Mouse (Mus musculus) urinary bladder, postnatal 10 days (tissue): ENCODE results near the gene Zcchc17.

Experiments
- DNase-seq: peaks from one replicate; pipeline ENCODE4 v3.0.0; 2022; ENCODE audit warnings: low spot score

Gene Zcchc17

GRCm38 (mm10) chr4:130316691-130317090 is 43.1 kb downstream of the Zcchc17 start:
- no peak for DNase-seq

GRCm38 (mm10) chr4:130315771-130316527 is 43.8 kb downstream of the Zcchc17 start:
- DNase-seq, result no peak

GRCm38 (mm10) chr4:130313552-130313951 is 46.2 kb downstream of the Zcchc17 start:
- no peak for DNase-seq

GRCm38 (mm10) chr4:130312526-130312925 is 47.2 kb downstream of the Zcchc17 start:
- no peak for DNase-seq

GRCm38 (mm10) chr4:130309254-130309653 is 50.5 kb downstream of the Zcchc17 start:
- DNase-seq, result no peak

- no peak for DNase-seq
Observed at GRCm38 (mm10) chr4:130308231-130309081, 51.3 kb downstream of the Zcchc17 start, which contains the start of the genes Fabp3 and Gm10570. Fabp3 (plus strand) TSS chr4:130308595. Gm10570 (minus strand) TSS chr4:130308674.

- no peak for DNase-seq
Observed at GRCm38 (mm10) chr4:130307851-130308230, 51.9 kb downstream of the Zcchc17 start.

GRCm38 (mm10) chr4:130306796-130307630 is 52.7 kb downstream of the Zcchc17 start:
- DNase-seq, result no peak

GRCm38 (mm10) chr4:130304746-130305145 is 55.0 kb downstream of the Zcchc17 start:
- no peak for DNase-seq

GRCm38 (mm10) chr4:130302285-130302870 is 57.4 kb downstream of the Zcchc17 start:
- no peak for DNase-seq

- no peak for DNase-seq
Observed at GRCm38 (mm10) chr4:130299629-130300018, 60.1 kb downstream of the Zcchc17 start.

- DNase-seq, result no peak
Observed at GRCm38 (mm10) chr4:130298877-130299628, 60.7 kb downstream of the Zcchc17 start.

- no peak for DNase-seq
Observed at GRCm38 (mm10) chr4:130297123-130297529, 62.6 kb downstream of the Zcchc17 start.

- no peak for DNase-seq
Observed at GRCm38 (mm10) chr4:130296243-130296965, 63.3 kb downstream of the Zcchc17 start.

- DNase-seq, result no peak
Observed at GRCm38 (mm10) chr4:130295047-130295745, 64.5 kb downstream of the Zcchc17 start.

GRCm38 (mm10) chr4:130294513-130294912 is 65.2 kb downstream of the Zcchc17 start:
- no peak for DNase-seq

- peak; percentile 51 for DNase-seq
Observed at GRCm38 (mm10) chr4:130292271-130292670, 67.5 kb downstream of the Zcchc17 start.

GRCm38 (mm10) chr4:130289824-130290223 is 69.9 kb downstream of the Zcchc17 start:
- DNase-seq, result no peak

GRCm38 (mm10) chr4:130286531-130286930 is 73.2 kb downstream of the Zcchc17 start:
- no peak for DNase-seq

- no peak for DNase-seq
Observed at GRCm38 (mm10) chr4:130283826-130284225, 75.9 kb downstream of the Zcchc17 start.
